Mouse (Mus musculus) liver, embryonic 16.5 days (tissue): ENCODE results near the gene Vpreb3. TPM values are rescaled to one million over a fixed set of nuclear protein-coding genes. Genes with fewer than 3 reads are reported as not detected.

ENCODE experiments used
- ATAC-seq: fragments of 200-750 bp; cut with Nextera tagmentation; 2 replicates; pipeline ENCODE4 v1.8.0; 2017; ENCODE audit warnings: low read depth, mild to moderate bottlenecking, moderate number of reproducible peaks, moderate library complexity
- H3K27ac ChIP-seq: fragments of 300-500 bp; sonication (generic); 2 replicates; pipeline ENCODE4 v1.5.1; 2014; ENCODE audit warnings: mild to moderate bottlenecking, low read length
- H3K27me3 ChIP-seq: fragments of 300-500 bp; sonication (generic); 2 replicates; pipeline ENCODE4 v1.6.1; 2014; ENCODE audit warnings: low read depth, low read length, mixed read lengths; ENCODE audit not compliant: control insufficient read depth, insufficient read depth
- H3K36me3 ChIP-seq: fragments of 300-500 bp; sonication (generic); 2 replicates; pipeline ENCODE4 v1.6.1; 2014; ENCODE audit warnings: mild to moderate bottlenecking; ENCODE audit not compliant: control insufficient read depth, insufficient read depth
- H3K4me1 ChIP-seq: fragments of 300-500 bp; sonication (generic); 2 replicates; pipeline ENCODE4 v1.6.1; 2014; ENCODE audit warnings: low read depth, low read length, mixed read lengths; ENCODE audit not compliant: control insufficient read depth
- H3K4me2 ChIP-seq: fragments of 300-500 bp; sonication (generic); 2 replicates; pipeline ENCODE4 v1.6.1; 2014; ENCODE audit warnings: low read depth, low read length, mixed read lengths
- H3K4me3 ChIP-seq: fragments of 300-500 bp; sonication (generic); 2 replicates; pipeline ENCODE4 v1.5.1; 2014; ENCODE audit warnings: low read depth, mild to moderate bottlenecking, low read length
- H3K9ac ChIP-seq: fragments of 300-500 bp; sonication (generic); 2 replicates; pipeline ENCODE4 v1.6.1; 2014; ENCODE audit warnings: low read depth, low read length
- H3K9me3 ChIP-seq: fragments of 300-500 bp; sonication (generic); replicated peaks from 2 replicates; pipeline ENCODE4 v1.6.1; 2016; ENCODE audit warnings: low read length; ENCODE audit not compliant: control insufficient read depth
- WGBS: fragments of 180-500 bp; shearing (Covaris S2); extraction: QIAGEN DNeasy Blood & Tissue Kit; methylation state at CpG from one replicate; pipeline ENCODE4 v1.1.7; 2014; ENCODE audit not compliant: insufficient replicate concordance; 5-methylcytosine and 5-hydroxymethylcytosine counted together
- polyA plus RNA-seq: library from polyadenylated mRNA; unstranded; fragments of >200 nt; fragmentation: Nextera tagmentation; extraction: Ambion mirVana; gene quantifications from 2 replicates; pipeline ENCODE4 v1.2.1, GENCODE M21; 2015

Vpreb3 gene
- polyA plus RNA-seq, 1 experiment from 2014 or later: 17.5 TPM

- WGBS: 66% methylated on average over 7 of the region's 7 CpGs
- H3K27me3 ChIP-seq: peaks cover 19% of the 10 kb centered on the region
- H3K4me3 ChIP-seq: no peak overlapping the region
- H3K9me3 ChIP-seq: no peaks in the 10 kb centered on the region
- H3K4me2 ChIP-seq: no peak overlapping the region
- H3K4me1 ChIP-seq: no peaks in the 10 kb centered on the region; the same call in 1 of the 2 replicates
- no peak overlapping the region for H3K27ac ChIP-seq
- ATAC-seq: no peak
- no peak overlapping the region for H3K9ac ChIP-seq
- no peaks in the 10 kb centered on the region for H3K36me3 ChIP-seq
Observed at GRCm38 (mm10) chr10:75945896-75946295, 3.0 kb downstream of the Vpreb3 start.

DNA sequence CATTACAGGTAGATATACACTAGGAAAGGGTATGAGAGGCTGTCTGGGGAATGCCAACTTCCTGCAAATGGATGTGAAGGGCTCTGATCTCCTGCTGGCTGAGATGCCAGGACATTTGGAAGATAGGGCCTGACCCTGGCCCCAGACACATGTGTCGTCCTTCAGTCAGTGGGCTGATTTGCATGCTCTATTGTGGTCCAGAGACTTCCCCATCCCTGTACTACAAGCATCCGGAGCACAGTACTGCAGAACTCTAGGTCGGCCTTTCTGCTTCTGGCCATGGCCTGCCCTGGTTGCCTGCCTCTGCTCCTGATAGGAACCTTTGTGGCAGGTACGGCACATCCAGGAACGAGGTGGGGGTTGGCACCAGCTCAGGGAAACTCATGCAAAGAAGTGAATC, 5.2 kb downstream of the Vpreb3 start:
- Histone ChIP-seq H3K4me1 (peaks cover 5% of the 10 kb centered on the region), H3K4me2 (no peak overlapping the region), H3K27me3 (peaks cover 23% of the 10 kb centered on the region), H3K36me3 (no peaks in the 10 kb centered on the region), H3K4me3 (no peak overlapping the region), H3K27ac (no peak overlapping the region), H3K9me3 (no peaks in the 10 kb centered on the region), H3K9ac (no peak overlapping the region)
- whole genome bisulfite sequencing: 56% methylated on average over 5 of the region's 5 CpGs
- no peak for ATAC-seq

DNA sequence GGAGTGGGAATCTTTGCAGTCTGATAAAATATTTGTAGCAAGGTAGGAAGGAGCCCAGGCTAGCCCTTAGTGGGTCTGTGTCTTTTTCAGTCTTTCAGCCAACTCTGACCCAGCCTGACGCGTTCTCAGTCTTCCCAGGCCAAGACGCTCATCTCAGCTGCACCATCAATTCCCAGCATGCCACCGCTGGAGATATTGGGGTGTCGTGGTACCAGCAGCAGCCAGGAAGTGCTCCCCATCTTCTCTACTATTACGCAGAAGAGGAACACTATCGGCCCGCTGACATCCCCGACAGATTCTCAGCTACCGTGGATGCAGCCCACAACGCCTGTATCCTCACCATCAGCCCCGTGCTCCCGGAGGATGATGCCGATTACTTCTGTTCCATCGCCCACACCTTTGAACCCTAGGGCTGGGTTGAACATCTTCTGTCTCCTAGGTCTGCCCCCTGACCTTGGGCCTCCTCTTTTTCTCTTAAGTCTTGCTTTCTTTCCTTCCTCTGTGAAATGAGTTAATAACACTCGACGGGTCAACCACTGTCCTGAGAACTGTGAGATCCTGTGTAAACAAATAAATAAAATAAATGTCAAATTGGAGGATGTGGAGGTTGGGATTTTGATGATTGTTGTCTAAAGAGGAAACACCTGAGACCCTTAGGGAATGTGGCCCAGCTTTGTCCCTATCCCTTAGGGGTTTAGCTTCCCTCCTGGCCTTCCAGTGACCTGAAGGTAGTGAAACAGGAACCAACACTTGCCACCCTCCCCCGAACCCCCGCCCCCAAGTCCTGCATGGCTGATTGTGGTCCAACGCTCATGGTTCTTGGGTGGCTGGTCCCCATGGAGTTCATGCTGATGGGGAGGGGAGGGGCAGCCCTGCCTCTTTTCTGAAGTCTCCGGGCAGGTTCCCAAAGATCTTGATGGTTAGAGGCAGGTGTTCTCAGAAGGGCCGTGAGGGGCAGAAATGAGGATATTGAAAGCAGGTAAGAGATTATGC, 6.5 kb downstream of the Vpreb3 start:
- Histone ChIP-seq H3K27ac (no peak overlapping the region), H3K4me3 (no peak overlapping the region), H3K9me3 (no peaks in the 10 kb centered on the region), H3K9ac (no peak overlapping the region), H3K4me2 (no peak overlapping the region), H3K27me3 (peaks cover 23% of the 10 kb centered on the region), H3K4me1 (peaks cover 5% of the 10 kb centered on the region), H3K36me3 (no peaks in the 10 kb centered on the region)
- 65% methylated on average over 22 of the region's 22 CpGs for WGBS
- no peak for ATAC-seq

DNA sequence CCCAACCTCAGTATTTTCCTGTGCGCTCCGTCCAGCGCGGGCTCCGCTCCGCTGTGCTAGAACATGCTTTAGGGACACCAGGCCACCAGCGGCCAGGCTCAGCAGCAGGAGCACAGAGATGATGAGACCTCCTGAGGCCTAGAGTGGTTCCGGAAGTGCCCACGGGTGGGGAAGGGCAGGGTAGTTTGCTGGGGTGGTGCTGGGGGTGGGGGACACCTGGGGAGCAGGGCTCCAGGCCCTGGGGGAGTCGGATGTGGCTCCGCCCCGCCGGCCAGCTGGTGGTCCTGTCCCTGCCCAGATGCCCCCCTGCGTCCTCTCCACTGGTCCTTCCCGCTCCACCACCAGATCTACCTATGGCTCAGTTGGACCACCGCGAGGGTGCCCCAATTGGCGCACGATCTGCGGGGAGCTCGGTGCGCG, 7.9 kb downstream of the Vpreb3 start:
- Histone ChIP-seq H3K4me3 (peak overlapping the region; percentile 53), H3K4me1 (peaks cover 5% of the 10 kb centered on the region), H3K4me2 (peak overlapping the region; percentile 62), H3K27ac (no peak overlapping the region), H3K9me3 (no peaks in the 10 kb centered on the region), H3K9ac (no peak overlapping the region), H3K36me3 (no peaks in the 10 kb centered on the region), H3K27me3 (peaks cover 25% of the 10 kb centered on the region)
- 8% methylated on average over 23 of the region's 23 CpGs for WGBS
- ATAC-seq: peak; percentile 52

DNA sequence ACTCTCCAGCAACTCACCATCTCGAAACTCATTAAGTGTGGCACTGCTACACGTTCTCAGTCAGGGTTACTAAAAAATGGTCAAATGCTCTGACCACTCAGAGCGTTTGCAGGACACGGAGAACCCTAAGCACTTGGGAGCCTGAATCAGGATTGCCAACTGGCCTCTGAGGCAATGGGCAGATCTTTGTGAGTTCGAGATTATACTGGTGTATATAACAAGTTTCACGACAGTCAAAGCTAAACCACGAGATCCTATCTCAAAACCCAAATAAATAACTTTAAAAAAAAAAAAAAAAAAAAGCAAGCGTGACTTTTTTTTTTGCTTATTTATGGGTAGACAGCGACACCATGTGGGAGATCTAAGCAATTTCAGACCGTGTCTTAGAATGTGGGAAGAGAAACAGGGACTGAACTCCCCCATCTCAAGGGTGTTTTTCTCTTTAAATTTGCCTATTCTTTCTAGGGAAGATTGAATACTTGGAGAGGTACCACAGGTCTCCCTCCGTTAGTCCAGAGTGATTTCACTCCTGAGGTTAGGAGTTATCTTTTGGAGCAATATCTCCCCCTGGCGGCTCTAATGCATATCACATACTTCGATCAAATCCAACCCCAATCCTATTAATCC, 8.7 kb downstream of the Vpreb3 start:
- H3K9me3 ChIP-seq: no peaks in the 10 kb centered on the region
- H3K4me3 ChIP-seq: peak overlapping the region; percentile 53
- no peak overlapping the region for H3K9ac ChIP-seq
- no peak overlapping the region for H3K27ac ChIP-seq
- peaks cover 5% of the 10 kb centered on the region for H3K4me1 ChIP-seq
- H3K27me3 ChIP-seq: peaks cover 25% of the 10 kb centered on the region
- no peak for ATAC-seq
- H3K4me2 ChIP-seq: peak overlapping the region; percentile 62
- no peaks in the 10 kb centered on the region for H3K36me3 ChIP-seq
- WGBS: 3% methylated on average over 13 of the region's 13 CpGs

DNA sequence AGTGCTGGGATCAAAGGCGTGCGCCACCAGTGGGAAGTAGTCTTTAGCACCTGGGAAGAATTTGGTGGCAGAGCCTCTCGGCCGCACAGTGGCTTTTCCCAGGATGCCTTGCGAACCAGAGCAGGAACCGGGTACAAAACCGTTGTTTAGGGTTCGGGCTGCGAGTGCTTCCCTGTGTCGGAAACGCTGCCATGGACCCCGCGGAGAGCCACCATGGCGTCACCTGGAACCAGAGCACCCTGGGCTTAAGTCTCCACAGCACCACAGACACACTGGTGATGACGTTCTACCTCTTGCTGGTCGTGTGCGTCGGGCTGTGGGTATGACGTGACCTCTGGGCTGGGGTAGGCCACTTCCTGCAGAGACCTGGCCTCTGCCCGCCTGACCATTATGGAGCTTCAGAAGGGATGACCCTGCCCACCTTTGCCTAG, 11.5 kb downstream of the Vpreb3 start, which contains the start of gene Gm5134:
TSS of gene Gm5134 (plus strand) at position 134 of the 431 bp plus-strand sequence.
- Histone ChIP-seq H3K4me1 (peaks cover 5% of the 10 kb centered on the region), H3K9ac (peak within 1 kb of the TSS; percentile 33; the same call in 1 of the 2 replicates), H3K4me3 (peak within 1 kb of the TSS; percentile 43), H3K27me3 (peaks cover 22% of the 10 kb centered on the region), H3K36me3 (no peaks in the 10 kb centered on the region), H3K27ac (no peak within 1 kb of the TSS), H3K4me2 (peak within 1 kb of the TSS; percentile 58), H3K9me3 (no peaks in the 10 kb centered on the region)
- peak; percentile 16; the same call in 1 of the 2 replicates for ATAC-seq
- 26% methylated on average over 20 of the region's 20 CpGs for WGBS

DNA sequence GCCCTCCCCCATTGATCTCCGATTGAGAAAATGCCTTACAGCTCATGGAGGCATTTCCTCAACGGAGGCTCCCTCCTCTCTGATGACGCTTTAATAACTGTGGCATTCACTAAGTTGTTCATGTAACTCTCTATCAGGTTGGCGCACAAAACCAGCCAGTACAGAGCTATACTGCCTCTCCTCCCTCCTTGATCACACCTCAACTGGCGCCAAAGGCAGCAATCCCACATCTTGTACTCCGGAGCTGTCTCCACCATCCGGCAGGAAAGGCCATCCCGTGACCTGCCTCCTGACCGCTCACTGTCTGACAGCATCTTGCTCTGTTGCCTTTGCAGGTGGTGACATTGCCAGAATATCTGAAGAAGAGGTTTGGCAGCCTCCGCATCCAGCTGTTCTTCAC, 31.0 kb downstream of the Vpreb3 start:
- Histone ChIP-seq H3K27me3 (no peaks in the 10 kb centered on the region), H3K9me3 (no peaks in the 10 kb centered on the region; the same call in 1 of the 2 replicates), H3K9ac (no peak overlapping the region), H3K4me1 (peaks cover 2% of the 10 kb centered on the region; the same call in 1 of the 2 replicates), H3K4me2 (no peak overlapping the region), H3K27ac (no peak overlapping the region), H3K36me3 (no peaks in the 10 kb centered on the region), H3K4me3 (no peak overlapping the region)
- 77% methylated on average over 10 of the region's 10 CpGs for WGBS
- ATAC-seq: no peak

DNA sequence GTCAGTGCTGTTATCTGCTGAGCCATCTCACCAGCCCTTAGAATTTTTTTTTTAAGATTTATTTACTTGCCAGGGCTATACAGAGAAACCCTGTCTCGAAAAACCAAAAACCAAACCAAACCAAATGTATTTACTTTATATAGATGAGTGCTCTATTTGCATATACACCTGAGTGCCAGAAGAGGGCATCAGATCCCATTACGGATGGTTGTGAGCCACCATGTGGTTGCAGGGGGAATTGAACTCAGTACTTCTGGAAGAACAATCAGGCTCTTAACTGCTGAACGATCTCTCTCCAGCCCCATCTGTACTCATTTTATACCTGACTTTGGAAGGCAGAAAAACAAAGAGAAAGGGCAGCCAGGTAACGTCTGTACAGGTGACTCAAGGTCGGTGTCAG, 32.4 kb downstream of the Vpreb3 start:
- no peak overlapping the region for H3K4me2 ChIP-seq
- no peaks in the 10 kb centered on the region for H3K27me3 ChIP-seq
- no peak overlapping the region for H3K9ac ChIP-seq
- WGBS: 59% methylated on average over 5 of the region's 5 CpGs
- no peaks in the 10 kb centered on the region; the same call in 1 of the 2 replicates for H3K9me3 ChIP-seq
- H3K4me1 ChIP-seq: peaks cover 2% of the 10 kb centered on the region; the same call in 1 of the 2 replicates
- no peak overlapping the region for H3K27ac ChIP-seq
- no peak overlapping the region for H3K4me3 ChIP-seq
- no peak for ATAC-seq
- no peaks in the 10 kb centered on the region for H3K36me3 ChIP-seq
